Mouse (Mus musculus) embryonic facial prominence, embryonic 15.5 days (tissue): ENCODE data around the gene Gm45808. TPM values are rescaled to one million over a fixed set of nuclear protein-coding genes. Genes with fewer than 3 reads are reported as not detected.
"Not testable (repeated sequence)": the region's sequence is repeated elsewhere in the genome, so short reads cannot be mapped to it uniquely, and the experiment has no call there.

ENCODE experiments used
- ATAC-seq: fragments of 200-750 bp; cut with Nextera tagmentation; 2 replicates; pipeline ENCODE4 v1.8.0; 2017; ENCODE audit warnings: low read depth, moderate TSS enrichment; ENCODE audit not compliant: insufficient number of reproducible peaks, low FRiP score, low TSS enrichment
- H3K27ac ChIP-seq: fragments of 300-500 bp; sonication (generic); replicated peaks from 2 replicates; pipeline ENCODE4 v1.5.1; 2015; ENCODE audit warnings: mild to moderate bottlenecking, inconsistent platforms
- H3K27me3 ChIP-seq: fragments of 300-500 bp; sonication (generic); 2 replicates; pipeline ENCODE4 v1.6.1; 2015; ENCODE audit warnings: inconsistent platforms
- H3K36me3 ChIP-seq: fragments of 300-500 bp; sonication (generic); 2 replicates; pipeline ENCODE4 v1.6.1; 2015; ENCODE audit warnings: mild to moderate bottlenecking, inconsistent platforms
- H3K4me1 ChIP-seq: fragments of 300-500 bp; sonication (generic); 2 replicates; pipeline ENCODE4 v1.6.1; 2015; ENCODE audit warnings: inconsistent platforms
- H3K4me2 ChIP-seq: fragments of 300-500 bp; sonication (generic); replicated peaks from 2 replicates; pipeline ENCODE4 v1.6.1; 2015; ENCODE audit warnings: mild to moderate bottlenecking, inconsistent platforms
- H3K4me3 ChIP-seq: fragments of 300-500 bp; sonication (generic); replicated peaks from 2 replicates; pipeline ENCODE4 v1.5.1; 2015; ENCODE audit warnings: mild to moderate bottlenecking, inconsistent platforms
- H3K9ac ChIP-seq: fragments of 300-500 bp; sonication (generic); 2 replicates; pipeline ENCODE4 v1.6.1; 2015; ENCODE audit warnings: inconsistent platforms
- H3K9me3 ChIP-seq: fragments of 300-500 bp; sonication (generic); replicated peaks from 2 replicates; pipeline ENCODE4 v1.6.1; 2016; ENCODE audit warnings: inconsistent platforms
- WGBS: fragments of 180-500 bp; shearing (Covaris S2); methylation state at CpG from one replicate; pipeline ENCODE4 v1.1.7; 2015; 5-methylcytosine and 5-hydroxymethylcytosine counted together
- polyA plus RNA-seq: library from polyadenylated mRNA; unstranded; fragments of >200 nt; fragmentation: Nextera tagmentation; extraction: Ambion mirVana; gene quantifications from 2 replicates; pipeline ENCODE4 v1.2.1, GENCODE M21; 2015

Gm45808 gene
- polyA plus RNA-seq, result not detected in 2 replicates

GRCm38 (mm10) chr7:45486761-45487415 is at the start of gene Gm45808:
Gm45808 (minus strand) TSS chr7:45486811.
- 72% methylated on average over 12 of the region's 12 CpGs for WGBS
- Histone ChIP-seq H3K4me2 (peak within 1 kb of the TSS; percentile 67; the same call in 1 of the 2 replicates), H3K36me3 (no peaks in the 10 kb centered on the region), H3K4me3 (no peak within 1 kb of the TSS; the same call in 1 of the 2 replicates), H3K4me1 (peaks cover 20% of the 10 kb centered on the region), H3K9me3 (no peaks in the 10 kb centered on the region), H3K9ac (no peak within 1 kb of the TSS), H3K27me3 (no peaks in the 10 kb centered on the region), H3K27ac (peak within 1 kb of the TSS; percentile 83)
- ATAC-seq, result no peak

DNA sequence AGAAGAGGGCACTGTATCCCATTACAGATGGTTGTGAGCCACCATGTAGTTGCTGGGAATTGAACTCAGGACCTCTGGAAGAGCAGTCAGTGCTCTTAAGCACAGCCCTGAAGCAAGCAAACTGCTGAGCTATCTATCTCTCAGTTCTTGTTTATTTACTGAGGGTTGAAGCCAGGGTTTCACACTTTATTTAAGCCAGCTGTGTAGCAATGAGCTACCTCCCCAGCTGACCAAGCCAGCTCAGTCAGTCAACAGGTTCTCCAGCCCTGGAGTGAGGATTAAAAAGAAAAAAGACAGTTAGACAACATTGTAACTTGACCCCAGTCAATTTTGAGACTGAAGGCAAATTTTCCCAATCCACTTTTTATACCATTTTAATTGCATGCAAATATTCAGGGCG is 49.1 kb upstream of the Gm45808 start:
- Histone ChIP-seq H3K27ac (no peak overlapping the region), H3K27me3 (no peaks in the 10 kb centered on the region), H3K9me3 (no peaks in the 10 kb centered on the region), H3K4me2 (no peak overlapping the region), H3K4me1 (peaks cover 11% of the 10 kb centered on the region), H3K4me3 (no peak overlapping the region), H3K36me3 (no peaks in the 10 kb centered on the region), H3K9ac (no peak overlapping the region)
- ATAC-seq, result no peak
- 53% methylated on average over 1 of the region's 1 CpGs for WGBS

- Histone ChIP-seq H3K9ac (no peak overlapping the region), H3K9me3 (no peaks in the 10 kb centered on the region), H3K4me3 (no peak overlapping the region), H3K27ac (0 out of 2 replicates have a peak overlapping the region, but pooled peaks have one; percentile 41), H3K4me1 (peaks cover 12% of the 10 kb centered on the region), H3K27me3 (no peaks in the 10 kb centered on the region), H3K36me3 (no peaks in the 10 kb centered on the region), H3K4me2 (peak overlapping the region; percentile 4; the same call in 1 of the 2 replicates)
- WGBS, result 31% methylated on average over 2 of the region's 2 CpGs
- ATAC-seq, result no peak
These were observed 44.0 kb upstream of the Gm45808 start for GRCm38 (mm10) chr7:45530643-45531042.

DNA sequence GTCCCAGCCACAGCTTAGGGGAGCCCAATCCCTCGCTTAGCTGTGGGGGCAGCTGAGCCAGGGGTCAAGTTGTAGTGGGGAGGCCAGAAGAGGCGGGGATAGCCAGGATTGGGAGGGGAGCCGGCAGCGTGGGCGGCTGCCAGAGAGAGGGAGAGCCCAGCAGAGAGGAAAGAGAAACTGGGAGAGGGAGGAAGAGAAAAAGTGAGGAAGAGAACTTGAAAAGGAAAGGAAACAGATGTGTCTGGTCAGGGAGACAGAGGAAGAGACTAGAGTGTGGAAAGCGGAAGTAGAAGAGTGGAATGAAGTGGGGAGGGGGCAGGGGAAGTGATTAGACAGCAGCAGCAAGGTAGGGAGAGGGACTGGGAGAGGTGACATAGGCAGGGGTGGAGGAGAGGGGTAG is 42.9 kb upstream of the Gm45808 start:
- no peaks in the 10 kb centered on the region for H3K27me3 ChIP-seq
- no peak overlapping the region for H3K9ac ChIP-seq
- no peak overlapping the region for H3K4me3 ChIP-seq
- no peaks in the 10 kb centered on the region for H3K9me3 ChIP-seq
- peak overlapping the region; percentile 12; the same call in 1 of the 2 replicates for H3K27ac ChIP-seq
- ATAC-seq, result no peak
- H3K4me2 ChIP-seq, result no peak overlapping the region
- 11% methylated on average over 6 of the region's 6 CpGs for WGBS
- peaks cover 24% of the 10 kb centered on the region for H3K4me1 ChIP-seq
- no peaks in the 10 kb centered on the region for H3K36me3 ChIP-seq

- not testable (repeated sequence) for ATAC-seq, H3K4me3 ChIP-seq, H3K9ac ChIP-seq, H3K36me3 ChIP-seq, H3K27me3 ChIP-seq, H3K4me2 ChIP-seq, H3K27ac ChIP-seq, H3K9me3 ChIP-seq
- WGBS, result 89% methylated on average over 6 of the region's 6 CpGs
- H3K4me1 ChIP-seq, result peaks cover 40% of the 10 kb centered on the region
These were observed 40.6 kb upstream of the Gm45808 start for GRCm38 (mm10) chr7:45527169-45527568.

DNA sequence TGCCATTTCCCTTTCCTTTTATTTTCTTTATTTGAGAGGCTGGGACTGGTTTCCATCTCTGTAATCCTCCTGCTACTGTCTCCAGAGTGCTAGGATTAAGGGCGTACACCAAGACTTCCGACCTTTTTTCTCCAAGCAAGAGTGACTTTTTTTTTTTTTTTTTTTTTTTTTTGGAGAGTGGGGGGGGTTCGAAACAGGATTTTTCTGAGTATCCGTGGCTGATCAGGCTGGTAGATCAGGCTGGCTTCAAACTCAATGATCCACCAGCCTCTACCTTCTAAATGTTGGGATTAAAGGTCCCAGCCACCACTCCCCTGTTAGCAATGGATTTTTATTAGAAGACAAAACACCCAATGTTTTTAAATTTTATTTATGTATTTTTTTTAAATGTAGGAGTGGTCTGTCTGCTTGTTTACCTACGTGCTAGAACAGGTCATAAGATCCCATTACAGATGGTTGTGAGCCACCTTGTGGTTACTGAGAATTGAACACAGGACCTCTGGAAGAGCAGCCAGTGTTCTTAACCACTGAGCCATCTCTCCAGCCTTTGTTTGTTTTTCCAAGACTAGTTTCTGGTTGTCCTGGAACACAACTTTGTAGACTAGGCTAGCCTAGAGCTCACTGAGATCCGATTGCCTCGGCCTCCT is 40.0 kb upstream of the Gm45808 start:
- H3K4me3 ChIP-seq, result peak overlapping the region; percentile 89
- H3K4me2 ChIP-seq, result peak overlapping the region; percentile 74
- 22% methylated on average over 7 of the region's 7 CpGs for WGBS
- H3K27ac ChIP-seq, result peak overlapping the region; percentile 95
- peaks cover 7% of the 10 kb centered on the region; the same call in 1 of the 2 replicates for H3K36me3 ChIP-seq
- H3K4me1 ChIP-seq, result peaks cover 42% of the 10 kb centered on the region
- no peaks in the 10 kb centered on the region for H3K27me3 ChIP-seq
- H3K9ac ChIP-seq, result peak overlapping the region; percentile 92
- H3K9me3 ChIP-seq, result no peaks in the 10 kb centered on the region
- no peak for ATAC-seq

DNA sequence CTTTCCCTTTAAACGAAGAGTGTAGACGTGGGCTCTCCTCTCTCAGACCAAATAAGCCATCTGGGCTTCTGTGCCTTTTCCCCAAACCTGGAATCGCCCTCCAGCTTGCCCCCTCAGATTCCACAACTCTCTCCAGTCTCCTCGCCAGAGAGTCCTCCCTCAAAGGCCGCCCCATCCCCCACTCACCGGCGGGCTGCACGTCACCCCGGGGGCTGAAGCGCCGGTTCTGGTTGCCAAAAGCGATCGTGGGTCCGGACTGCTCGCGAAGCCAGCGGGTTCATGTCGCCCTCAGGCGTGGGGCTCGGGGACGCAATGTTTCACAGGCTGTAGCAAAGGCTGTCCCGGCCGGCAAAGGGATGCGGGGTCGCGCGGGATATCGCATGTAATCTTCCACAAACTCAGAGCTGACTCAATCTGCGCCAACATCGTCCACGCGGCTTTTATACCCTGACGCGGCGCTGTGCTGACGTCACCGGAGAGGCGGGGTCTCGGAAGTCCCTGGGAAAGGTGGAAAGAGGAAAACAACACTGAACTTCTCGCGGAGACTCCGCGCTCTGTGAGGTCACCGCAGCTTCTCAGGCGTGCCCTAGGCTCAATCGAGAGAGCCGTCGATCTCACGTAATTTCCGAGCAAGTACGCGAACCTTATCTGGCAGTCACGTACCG is 39.3 kb upstream of the Gm45808 start, which contains the start of the genes Ppp1r15a and Plekha4:
Ppp1r15a (minus strand) TSS at position 460 of the 665 bp plus-strand sequence.
Plekha4 (plus strand) TSS at position 522 of the 665 bp plus-strand sequence.
- WGBS, result under 1% methylated on average over 54 of the region's 54 CpGs
- Histone ChIP-seq H3K4me3 (peak within 1 kb of the TSS; percentile 89), H3K9me3 (no peaks in the 10 kb centered on the region), H3K4me1 (peaks cover 45% of the 10 kb centered on the region), H3K4me2 (peak within 1 kb of the TSS; percentile 74), H3K27ac (peak within 1 kb of the TSS; percentile 95), H3K36me3 (peaks cover 7% of the 10 kb centered on the region; the same call in 1 of the 2 replicates), H3K27me3 (no peaks in the 10 kb centered on the region), H3K9ac (peak within 1 kb of the TSS; percentile 92)
- ATAC-seq, result peak; percentile 79

GRCm38 (mm10) chr7:45524841-45525621 is 38.4 kb upstream of the Gm45808 start:
- H3K4me1 ChIP-seq, result peaks cover 40% of the 10 kb centered on the region
- peak overlapping the region; percentile 95 for H3K27ac ChIP-seq
- H3K4me3 ChIP-seq, result peak overlapping the region; percentile 89
- no peaks in the 10 kb centered on the region for H3K9me3 ChIP-seq
- peak overlapping the region; percentile 92 for H3K9ac ChIP-seq
- peaks cover 7% of the 10 kb centered on the region; the same call in 1 of the 2 replicates for H3K36me3 ChIP-seq
- ATAC-seq, result no peak
- H3K27me3 ChIP-seq, result no peaks in the 10 kb centered on the region
- WGBS, result 20% methylated on average over 12 of the region's 12 CpGs
- peak overlapping the region; percentile 74 for H3K4me2 ChIP-seq

GRCm38 (mm10) chr7:45523678-45524170 is 37.1 kb upstream of the Gm45808 start:
- no peak overlapping the region for H3K9ac ChIP-seq
- peaks cover 36% of the 10 kb centered on the region for H3K4me1 ChIP-seq
- ATAC-seq, result no peak
- H3K9me3 ChIP-seq, result no peaks in the 10 kb centered on the region
- H3K4me2 ChIP-seq, result peak overlapping the region; percentile 11; the same call in 1 of the 2 replicates
- no peak overlapping the region for H3K27ac ChIP-seq
- H3K36me3 ChIP-seq, result peaks cover 7% of the 10 kb centered on the region; the same call in 1 of the 2 replicates
- peak overlapping the region; percentile 7 for H3K4me3 ChIP-seq
- H3K27me3 ChIP-seq, result no peaks in the 10 kb centered on the region
- WGBS, result 82% methylated on average over 13 of the region's 13 CpGs

DNA sequence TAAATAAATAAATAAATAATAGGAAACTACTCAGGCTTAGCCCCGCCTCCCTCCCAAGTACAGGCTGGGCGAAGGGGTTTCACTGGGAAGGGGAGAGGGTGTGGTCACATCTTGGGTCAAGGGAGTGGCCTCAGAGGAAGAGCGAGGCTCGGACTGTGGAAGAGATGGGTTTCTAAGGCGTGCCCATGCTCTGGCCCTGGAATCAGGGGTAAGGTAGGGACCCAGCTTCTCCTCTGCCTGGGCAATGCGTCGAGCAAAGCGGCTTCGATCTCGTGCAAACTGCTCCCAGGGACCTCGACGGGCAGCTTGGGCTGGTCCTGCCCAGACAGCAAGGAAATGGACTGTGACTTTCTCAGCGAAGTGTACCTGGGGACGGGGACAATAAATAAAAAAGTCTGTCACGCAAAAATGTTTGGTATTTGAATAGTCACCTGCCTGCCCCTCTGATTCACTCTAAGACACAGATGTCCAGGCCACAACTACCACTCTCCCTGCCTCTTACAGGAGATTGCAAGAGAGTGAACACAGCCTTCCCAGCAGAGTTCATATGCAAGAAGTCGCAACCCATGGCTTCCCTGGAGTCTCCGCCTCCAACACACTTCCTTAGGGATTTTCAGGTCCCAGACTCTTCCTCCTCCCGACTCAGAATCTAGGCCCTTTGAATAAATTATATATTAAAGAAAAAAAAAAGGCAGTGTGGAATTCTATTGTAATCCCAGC is 36.5 kb upstream of the Gm45808 start:
- Histone ChIP-seq H3K27me3 (no peaks in the 10 kb centered on the region), H3K4me3 (peak overlapping the region; percentile 51), H3K9me3 (no peaks in the 10 kb centered on the region), H3K27ac (no peak overlapping the region), H3K4me1 (peaks cover 36% of the 10 kb centered on the region), H3K9ac (no peak overlapping the region), H3K36me3 (peaks cover 7% of the 10 kb centered on the region; the same call in 1 of the 2 replicates), H3K4me2 (peak overlapping the region; percentile 11; the same call in 1 of the 2 replicates)
- no peak for ATAC-seq
- WGBS, result 69% methylated on average over 18 of the region's 18 CpGs
